Mouse (Mus musculus) lung, embryonic 14.5 days (tissue): Measurements from ENCODE around the gene Rhbg. TPM values are rescaled to one million over a fixed set of nuclear protein-coding genes. Genes with fewer than 3 reads are reported as not detected.

Experiments
- ATAC-seq: fragments of 200-750 bp; cut with Nextera tagmentation; 2 replicates; pipeline ENCODE4 v1.8.0; 2017; ENCODE audit warnings: mild to moderate bottlenecking, moderate TSS enrichment, moderate library complexity; ENCODE audit not compliant: insufficient read depth
- DNase-seq: peaks from one replicate; pipeline ENCODE4 v3.0.0-alpha.2; 2015
- H3K27ac ChIP-seq: fragments of 300-500 bp; sonication (generic); 2 replicates; pipeline ENCODE4 v1.5.1; 2014; ENCODE audit warnings: low read depth, mild to moderate bottlenecking, moderate library complexity
- H3K27me3 ChIP-seq: fragments of 300-500 bp; sonication (generic); 2 replicates; pipeline ENCODE4 v1.6.1; 2014; ENCODE audit warnings: low read length, control low read depth; ENCODE audit not compliant: insufficient read depth
- H3K36me3 ChIP-seq: fragments of 300-500 bp; sonication (generic); 2 replicates; pipeline ENCODE4 v1.6.1; 2014; ENCODE audit warnings: control low read depth; ENCODE audit not compliant: insufficient read depth
- H3K4me1 ChIP-seq: fragments of 300-500 bp; sonication (generic); 2 replicates; pipeline ENCODE4 v1.6.1; 2014; ENCODE audit warnings: antibody characterized with exemption, control low read depth; ENCODE audit not compliant: insufficient read depth
- H3K4me2 ChIP-seq: fragments of 300-500 bp; sonication (generic); 2 replicates; pipeline ENCODE4 v1.6.1; 2014; ENCODE audit warnings: mild to moderate bottlenecking
- H3K4me3 ChIP-seq: fragments of 300-500 bp; sonication (generic); 2 replicates; pipeline ENCODE4 v1.5.1; 2014; ENCODE audit warnings: low read depth, low read length
- H3K9ac ChIP-seq: fragments of 300-500 bp; sonication (generic); 2 replicates; pipeline ENCODE4 v1.6.1; 2014
- H3K9me3 ChIP-seq: fragments of 300-500 bp; sonication (generic); 2 replicates; pipeline ENCODE4 v1.6.1; 2016; ENCODE audit warnings: low read depth, low read length, control low read depth
- CTCF ChIP-seq: IDR thresholded peaks from 2 replicates; pipeline ENCODE4 v1.5.1; 2016; ENCODE audit warnings: antibody characterized with exemption, low read depth
- WGBS: fragments of 180-500 bp; shearing (Covaris S2); extraction: QIAGEN DNeasy Blood & Tissue Kit; methylation state at CpG from one replicate; pipeline ENCODE4 v1.1.7; 2014; 5-methylcytosine and 5-hydroxymethylcytosine counted together
- microRNA-seq: library from miRNA; unstranded; fragments of <30 nt; microRNA quantifications from one replicate; pipeline ENCODE4, GENCODE M21; 2016; ENCODE audit warnings: borderline number of aligned reads
- polyA plus RNA-seq: library from polyadenylated mRNA; unstranded; fragments of >200 nt; fragmentation: Nextera tagmentation; extraction: Ambion mirVana; gene quantifications from 2 replicates; pipeline ENCODE4 v1.2.1, GENCODE M21; 2014

The Rhbg gene
- polyA plus RNA-seq, 1 experiment from 2014 or later: not detected

- H3K4me3 ChIP-seq: no peak overlapping the region
- H3K4me2 ChIP-seq: no peak overlapping the region
- ATAC-seq (no peak), DNase-seq (no peak)
- H3K9me3 ChIP-seq: no peaks in the 10 kb centered on the region
- no peak overlapping the region for H3K27ac ChIP-seq
- no peak for TF ChIP-seq CTCF
- H3K9ac ChIP-seq: no peak overlapping the region
- H3K36me3 ChIP-seq: no peaks in the 10 kb centered on the region
- 17% methylated on average over 5 of the region's 5 CpGs for WGBS
- H3K27me3 ChIP-seq: peaks cover 100% of the 10 kb centered on the region
- H3K4me1 ChIP-seq: no peaks in the 10 kb centered on the region
Measured at GRCm38 (mm10) chr3:88201640-88202039, 52.9 kb downstream of the Rhbg start.

DNA sequence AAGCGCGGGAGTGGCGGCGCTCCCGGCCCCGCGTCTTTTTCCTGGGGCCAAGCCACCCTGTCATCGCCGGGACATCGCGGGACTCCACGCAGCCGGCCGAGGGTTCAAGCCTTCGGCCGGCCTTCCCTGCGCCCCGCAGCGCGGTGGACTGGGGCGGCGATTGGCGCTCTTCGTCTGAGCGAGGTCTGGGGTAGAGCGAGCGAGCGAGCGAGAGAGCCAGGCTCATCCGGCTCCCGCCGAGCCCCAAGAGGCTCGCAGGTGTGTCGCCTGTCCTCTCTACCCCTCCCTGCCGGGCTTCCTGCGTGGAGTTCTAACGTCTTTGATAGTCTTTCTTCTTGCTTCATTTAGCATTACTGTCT is 53.6 kb downstream of the Rhbg start:
- Histone ChIP-seq H3K4me2 (peak overlapping the region; percentile 53), H3K27ac (no peak overlapping the region), H3K4me1 (no peaks in the 10 kb centered on the region), H3K9ac (no peak overlapping the region; the same call in 1 of the 2 replicates), H3K27me3 (peaks cover 99% of the 10 kb centered on the region), H3K36me3 (no peaks in the 10 kb centered on the region), H3K9me3 (no peaks in the 10 kb centered on the region), H3K4me3 (peak overlapping the region; percentile 24)
- under 1% methylated on average over 37 of the region's 37 CpGs for WGBS
- DNase-seq (peak; percentile 11), ATAC-seq (no peak)
- no peak for TF ChIP-seq CTCF

DNA sequence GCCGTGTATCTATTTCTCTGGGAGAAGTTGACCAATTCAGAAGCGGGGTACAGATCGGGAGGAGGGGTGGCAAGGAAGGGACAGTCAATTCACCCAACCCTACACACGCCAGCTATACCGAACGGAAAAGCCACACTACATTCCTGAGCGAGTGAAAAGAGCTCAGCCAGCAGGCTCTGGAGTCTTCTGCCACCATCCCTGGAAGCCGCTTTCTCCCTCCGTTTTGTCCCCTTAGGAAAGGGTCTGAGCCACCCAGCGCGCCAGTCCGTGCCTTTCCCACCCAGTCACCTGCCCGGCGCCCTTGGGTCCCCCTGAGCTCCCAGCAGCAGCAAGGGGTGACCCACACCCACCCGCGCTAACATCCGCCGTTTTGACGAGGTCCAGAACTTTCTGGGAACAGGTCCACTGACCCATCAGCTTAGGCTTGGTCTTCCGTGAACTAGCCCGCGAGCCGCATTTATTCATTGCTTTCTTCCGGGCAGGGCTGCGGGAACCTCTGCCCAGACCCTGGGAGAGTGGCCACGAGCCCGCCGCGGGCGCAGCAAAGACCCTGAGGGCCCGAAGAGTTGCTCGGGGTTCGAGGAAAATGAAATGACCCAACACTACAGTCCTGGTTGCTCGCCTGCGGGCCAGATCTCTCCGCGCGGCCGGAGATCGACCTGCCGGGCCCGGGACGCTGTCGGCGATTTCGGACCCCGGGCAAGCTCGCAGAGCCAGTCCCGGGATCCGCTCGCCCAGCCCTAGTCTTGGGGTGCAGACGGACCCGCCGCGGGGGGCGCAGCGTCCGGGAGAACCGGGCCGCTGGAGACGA is 54.1 kb downstream of the Rhbg start:
- no peak overlapping the region for H3K27ac ChIP-seq
- WGBS: under 1% methylated on average over 61 of the region's 61 CpGs
- no peak overlapping the region; the same call in 1 of the 2 replicates for H3K9ac ChIP-seq
- DNase-seq (peak; percentile 15), ATAC-seq (no peak)
- no peaks in the 10 kb centered on the region for H3K36me3 ChIP-seq
- no peak for TF ChIP-seq CTCF
- no peaks in the 10 kb centered on the region for H3K9me3 ChIP-seq
- H3K4me3 ChIP-seq: peak overlapping the region; percentile 24
- peaks cover 99% of the 10 kb centered on the region for H3K27me3 ChIP-seq
- peak overlapping the region; percentile 53 for H3K4me2 ChIP-seq
- no peaks in the 10 kb centered on the region for H3K4me1 ChIP-seq

- 43% methylated on average over 2 of the region's 2 CpGs for WGBS
- TF ChIP-seq CTCF: no peak
Measured at GRCm38 (mm10) chr3:88199541-88200110, 54.9 kb downstream of the Rhbg start.

DNA sequence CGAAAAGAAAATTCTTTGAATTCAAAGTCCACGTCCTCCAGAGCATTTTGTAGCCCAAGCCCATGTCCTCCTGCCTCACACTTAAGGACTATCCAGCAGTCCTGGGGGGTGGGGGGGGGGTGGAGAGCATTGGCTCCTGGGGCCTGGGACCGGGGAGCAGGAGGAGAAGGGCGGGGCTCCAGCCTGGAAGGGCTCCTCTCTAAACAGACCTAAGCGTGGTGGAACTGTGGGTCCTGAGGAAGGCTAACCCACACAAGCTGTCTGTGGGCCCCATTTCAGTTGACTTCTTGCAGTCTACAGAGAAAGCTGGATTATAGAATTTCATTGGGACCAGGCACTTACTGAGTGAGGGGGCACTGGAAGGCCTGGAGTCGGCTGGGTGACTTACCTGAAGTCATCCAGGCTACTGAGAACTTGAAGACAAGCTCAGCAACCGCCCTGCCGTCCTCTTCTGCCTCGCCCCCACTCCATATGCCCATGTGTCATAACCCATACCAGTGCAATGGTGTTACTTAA is 55.9 kb downstream of the Rhbg start:
- Histone ChIP-seq H3K9me3 (no peaks in the 10 kb centered on the region), H3K9ac (no peak overlapping the region), H3K27me3 (peaks cover 89% of the 10 kb centered on the region), H3K4me3 (no peak overlapping the region), H3K4me1 (no peaks in the 10 kb centered on the region), H3K4me2 (no peak overlapping the region), H3K36me3 (no peaks in the 10 kb centered on the region), H3K27ac (no peak overlapping the region)
- no peak for TF ChIP-seq CTCF
- DNase-seq (no peak), ATAC-seq (no peak)
- WGBS: 4% methylated on average over 9 of the region's 9 CpGs

More at GRCm38 (mm10) chr3:88199541-88200110, 54.9 kb downstream of the Rhbg start:
- Histone ChIP-seq H3K36me3 (no peaks in the 10 kb centered on the region), H3K27me3 (peaks cover 93% of the 10 kb centered on the region), H3K9ac (no peak overlapping the region), H3K27ac (no peak overlapping the region), H3K4me1 (no peaks in the 10 kb centered on the region), H3K4me2 (no peak overlapping the region), H3K9me3 (no peaks in the 10 kb centered on the region), H3K4me3 (no peak overlapping the region)
- DNase-seq (no peak), ATAC-seq (no peak)

- ATAC-seq (no peak), DNase-seq (no peak)
- H3K4me3 ChIP-seq: no peak overlapping the region
- no peak overlapping the region for H3K4me2 ChIP-seq
- H3K27ac ChIP-seq: no peak overlapping the region
- H3K4me1 ChIP-seq: no peaks in the 10 kb centered on the region
- H3K36me3 ChIP-seq: no peaks in the 10 kb centered on the region
- H3K27me3 ChIP-seq: peaks cover 88% of the 10 kb centered on the region
- TF ChIP-seq CTCF: no peak
- H3K9me3 ChIP-seq: no peaks in the 10 kb centered on the region
- no peak overlapping the region for H3K9ac ChIP-seq
- 8% methylated on average over 10 of the region's 10 CpGs for WGBS
Measured at GRCm38 (mm10) chr3:88197741-88198504, 56.6 kb downstream of the Rhbg start.

Small RNA genes lying within 50 kb of the gene (microRNA-seq; reads per million reads assigned to microRNA genes)
- gene Gm25641: not detected
- not detected for gene Mir3093
- gene Mir9-1: not detected

Other genes starting within 250 kb of the Rhbg start
- not detected in 2 replicates for gene Hapln2, start 227.1 kb downstream of the Rhbg start, polyA plus RNA-seq
- 35.8 and 40.6 TPM in 2 replicates for gene Gpatch4, start 211.6 kb downstream of the Rhbg start, polyA plus RNA-seq
- 183 and 192 TPM in 2 replicates for gene Naxe, start 196.2 kb downstream of the Rhbg start, polyA plus RNA-seq
- not detected in 2 replicates for gene Ttc24, start 176.4 kb downstream of the Rhbg start, polyA plus RNA-seq
- 31.2 and 32.5 TPM in 2 replicates for gene Iqgap3, start 172.7 kb downstream of the Rhbg start, polyA plus RNA-seq
- 24.7 and 25.4 TPM in 2 replicates for gene Mef2d, start 112.3 kb downstream of the Rhbg start, polyA plus RNA-seq
- not detected in 2 replicates for gene Gm38392, start 32.5 kb upstream of the Rhbg start, polyA plus RNA-seq
- 9.1 and 9.9 TPM in 2 replicates for gene Tsacc, start 42.3 kb upstream of the Rhbg start, polyA plus RNA-seq
- gene Cct3, start 42.4 kb upstream of the Rhbg start, polyA plus RNA-seq: 594 and 602 TPM in 2 replicates
- gene Glmp, start 70.3 kb upstream of the Rhbg start, polyA plus RNA-seq: 124 and 129 TPM in 2 replicates
- gene Tmem79, start 81.4 kb upstream of the Rhbg start, polyA plus RNA-seq: 5.0 and 5.9 TPM in 2 replicates
- 47.8 and 54.4 TPM in 2 replicates for gene Smg5, start 81.6 kb upstream of the Rhbg start, polyA plus RNA-seq
- gene Paqr6, start 109.9 kb upstream of the Rhbg start, polyA plus RNA-seq: 4.5 and 4.9 TPM in 2 replicates
- gene Bglap3, start 118.0 kb upstream of the Rhbg start, polyA plus RNA-seq: 0.19 and 0.24 TPM in 2 replicates
- not detected in 2 replicates for gene Bglap2, start 124.0 kb upstream of the Rhbg start, polyA plus RNA-seq
- gene Bglap, start 129.8 kb upstream of the Rhbg start, polyA plus RNA-seq: not detected in 2 replicates
- 162 and 173 TPM in 2 replicates for gene Pmf1, start 155.6 kb upstream of the Rhbg start, polyA plus RNA-seq
- 16.6 and 18.3 TPM in 2 replicates for gene Slc25a44, start 170.4 kb upstream of the Rhbg start, polyA plus RNA-seq
- gene Sema4a, start 206.5 kb upstream of the Rhbg start, polyA plus RNA-seq: 2.8 TPM in 2 replicates